Mouse (Mus musculus) heart, embryonic 14.5 days (tissue): Measurements from ENCODE around the gene Disc1. TPM values are rescaled to one million over a fixed set of nuclear protein-coding genes. Genes with fewer than 3 reads are reported as not detected.

Experiments used
- ATAC-seq: fragments of 200-750 bp; cut with Nextera tagmentation; 2 replicates; pipeline ENCODE4 v1.8.0; 2017; ENCODE audit warnings: low read depth, moderate TSS enrichment; ENCODE audit not compliant: insufficient number of reproducible peaks, insufficient read depth, low FRiP score
- H3K27ac ChIP-seq, 2 experiments: fragments of 200-500 bp in 1 of 2; fragments of 300-500 bp in 1 of 2; sonication (generic) in 1 of 2; replicated peaks in 1 of 2; 2 replicates each; pipeline ENCODE4 v1.5.1; 2012 to 2014; ENCODE audit warnings: low read depth in 2 of 2, low read length in 2 of 2, control low read depth in 1 of 2, mild to moderate bottlenecking in 1 of 2, mixed read lengths in 1 of 2; ENCODE audit not compliant: control insufficient read depth in 1 of 2, insufficient read depth in 1 of 2
- H3K27me3 ChIP-seq: fragments of 300-500 bp; sonication (generic); 2 replicates; pipeline ENCODE4 v1.6.1; 2014; ENCODE audit warnings: mild to moderate bottlenecking, low read length, control low read depth; ENCODE audit not compliant: control insufficient read depth, insufficient read depth
- H3K36me3 ChIP-seq: fragments of 300-500 bp; sonication (generic); 2 replicates; pipeline ENCODE4 v1.6.1; 2014; ENCODE audit warnings: mild to moderate bottlenecking, control low read depth, low read length, mixed read lengths; ENCODE audit not compliant: control insufficient read depth, insufficient read depth
- H3K4me1 ChIP-seq, 2 experiments: fragments of 200-500 bp in 1 of 2; fragments of 300-500 bp in 1 of 2; sonication (generic) in 1 of 2; 2 replicates each; pipeline ENCODE4 v1.6.1; 2012 to 2014; ENCODE audit warnings: low read length in 2 of 2, control low read depth in 1 of 2, mixed read lengths in 1 of 2; ENCODE audit not compliant: control insufficient read depth in 2 of 2, insufficient read depth in 2 of 2
- H3K4me2 ChIP-seq: fragments of 300-500 bp; sonication (generic); 2 replicates; pipeline ENCODE4 v1.6.1; 2014; ENCODE audit warnings: mild to moderate bottlenecking, low read length
- H3K4me3 ChIP-seq, 2 experiments: fragments of 200-500 bp in 1 of 2; fragments of 300-500 bp in 1 of 2; sonication (generic) in 1 of 2; 2 replicates each; pipeline ENCODE4 v1.5.1; 2012 to 2014; ENCODE audit warnings: low read length in 2 of 2, mild to moderate bottlenecking in 2 of 2, control low read depth in 1 of 2, low read depth in 1 of 2, moderate library complexity in 1 of 2; ENCODE audit not compliant: control insufficient read depth in 1 of 2, insufficient read depth in 1 of 2
- H3K9ac ChIP-seq: fragments of 300-500 bp; sonication (generic); 2 replicates; pipeline ENCODE4 v1.6.1; 2014; ENCODE audit warnings: mild to moderate bottlenecking, low read length
- H3K9me3 ChIP-seq: fragments of 300-500 bp; sonication (generic); 2 replicates; pipeline ENCODE4 v1.6.1; 2016; ENCODE audit warnings: low read length, control low read depth; ENCODE audit not compliant: control insufficient read depth
- WGBS: fragments of 180-500 bp; shearing (Covaris S2); extraction: QIAGEN DNeasy Blood & Tissue Kit; methylation state at CpG from one replicate; pipeline ENCODE4 v1.1.7; 2014; 5-methylcytosine and 5-hydroxymethylcytosine counted together
- polyA plus RNA-seq: library from polyadenylated mRNA; unstranded; fragments of >200 nt; fragmentation: Nextera tagmentation; extraction: Ambion mirVana; gene quantifications from 2 replicates; pipeline ENCODE4 v1.2.1, GENCODE M21; 2014

Disc1 gene
- polyA plus RNA-seq, 1 experiment from 2014 or later = 4.2 TPM

DNA sequence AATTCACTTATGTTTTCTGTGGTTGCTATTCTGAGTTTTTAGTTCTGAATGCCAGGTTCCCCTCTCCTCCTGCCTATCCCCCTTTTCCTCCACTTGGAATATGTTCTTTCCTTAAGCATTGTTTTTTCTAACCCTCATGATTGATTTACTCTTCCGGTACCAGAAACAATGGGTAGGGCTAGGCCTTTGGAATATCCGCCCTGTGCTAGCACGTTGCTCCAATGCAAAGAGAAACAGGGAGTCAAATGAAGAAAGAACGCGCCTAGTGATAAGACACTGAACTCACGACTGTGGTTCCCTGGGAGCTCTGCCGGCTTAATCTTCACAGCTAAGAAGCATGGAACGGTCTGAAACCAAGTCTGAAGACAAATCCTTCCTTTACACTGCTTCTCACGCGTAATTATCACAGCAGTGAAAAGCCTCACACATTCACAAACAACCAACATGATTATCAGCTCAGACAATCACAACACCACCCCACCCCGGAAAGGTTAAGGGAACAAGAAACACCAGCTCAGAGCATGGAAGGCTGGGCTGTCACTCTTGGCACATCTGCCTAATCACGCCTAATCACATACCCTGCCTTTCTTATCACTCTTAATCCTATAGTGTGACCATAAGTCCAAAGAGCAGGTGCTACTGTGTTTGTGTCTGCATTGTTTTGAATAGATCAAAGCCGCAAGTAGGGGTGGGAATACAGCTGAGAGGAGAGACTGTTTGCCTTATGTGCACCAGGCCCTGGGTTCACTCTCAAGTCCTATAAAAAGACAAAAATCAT is 218.3 kb downstream of the Disc1 start:
- Histone ChIP-seq H3K9me3 (0 out of 2 replicates have a peak, but pooled peaks cover 4% of the 10 kb centered on the region), H3K4me2 (no peak overlapping the region), H3K27ac (peak overlapping the region; percentile 14 to 68; a peak in 3 of 4 replicates), H3K4me1 (peaks cover 27 to 40% of the 10 kb centered on the region in 2 experiments), H3K9ac (no peak overlapping the region), H3K36me3 (no peaks in the 10 kb centered on the region), H3K27me3 (no peaks in the 10 kb centered on the region), H3K4me3 (no peak overlapping the region)
- no peak for ATAC-seq
- 30% methylated on average over 13 of the region's 13 CpGs for WGBS

DNA sequence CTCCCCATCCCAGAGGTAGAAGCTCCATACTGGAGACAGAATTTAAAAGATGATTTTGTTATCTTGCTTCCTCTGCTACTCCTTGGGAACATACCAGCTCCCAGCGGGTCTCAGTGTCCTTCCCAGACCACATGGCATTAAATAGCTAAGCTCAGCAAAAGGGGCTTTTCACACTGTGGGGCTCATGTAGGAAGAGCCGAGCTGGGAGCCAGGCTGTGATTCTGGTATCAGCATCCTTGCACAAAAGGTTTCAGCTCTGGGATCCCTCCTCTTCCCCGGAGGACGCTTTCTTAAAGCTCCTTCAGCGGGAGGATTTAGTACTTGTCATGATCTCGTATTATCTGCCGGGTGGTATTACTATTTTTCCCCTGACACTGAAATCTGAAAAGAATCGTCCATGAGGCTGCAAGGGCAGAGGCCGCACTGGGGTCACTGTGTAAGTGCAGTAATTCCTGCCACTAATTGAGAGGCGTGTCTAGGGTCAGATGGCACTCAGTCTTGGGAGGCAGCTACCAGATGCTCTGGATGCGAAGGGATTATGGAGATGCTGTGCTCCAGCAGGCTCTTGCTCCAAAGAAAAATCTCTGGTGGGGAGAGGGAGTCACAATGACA is 223.2 kb downstream of the Disc1 start:
- Histone ChIP-seq H3K9me3 (0 out of 2 replicates have a peak, but pooled peaks cover 4% of the 10 kb centered on the region), H3K4me3 (no peak overlapping the region), H3K4me1 (peaks cover 8 to 10% of the 10 kb centered on the region in 2 experiments), H3K36me3 (no peaks in the 10 kb centered on the region), H3K9ac (no peak overlapping the region), H3K27me3 (no peaks in the 10 kb centered on the region), H3K4me2 (no peak overlapping the region), H3K27ac (no peak overlapping the region)
- ATAC-seq = no peak
- WGBS = 35% methylated on average over 11 of the region's 11 CpGs

DNA sequence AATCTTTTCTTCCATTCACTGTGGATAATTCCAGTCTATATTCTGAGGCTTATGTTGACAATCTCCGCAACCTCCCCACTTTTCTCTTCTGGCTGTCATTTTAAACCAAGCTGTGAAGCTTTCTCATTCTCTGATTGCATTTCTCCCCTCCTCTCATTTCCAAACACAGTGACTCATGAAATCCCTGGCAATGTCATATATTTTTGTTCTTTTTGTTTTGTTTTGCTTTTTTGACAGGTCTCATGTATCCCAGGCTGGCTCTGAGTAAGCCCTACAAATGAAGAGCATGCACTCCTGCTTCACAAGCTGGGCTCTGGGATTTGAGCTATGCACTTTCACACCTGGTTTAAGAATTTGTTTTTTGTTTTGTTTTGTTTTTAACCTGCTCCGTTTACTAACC is 225.2 kb downstream of the Disc1 start:
- Histone ChIP-seq H3K9ac (no peak overlapping the region), H3K27ac (no peak overlapping the region), H3K4me3 (no peak overlapping the region), H3K27me3 (no peaks in the 10 kb centered on the region), H3K4me1 (peaks cover 12 to 19% of the 10 kb centered on the region in 2 experiments), H3K36me3 (no peaks in the 10 kb centered on the region), H3K4me2 (no peak overlapping the region), H3K9me3 (0 out of 2 replicates have a peak, but pooled peaks cover 4% of the 10 kb centered on the region)
- WGBS = 89% methylated on average over 2 of the region's 2 CpGs
- ATAC-seq = no peak

DNA sequence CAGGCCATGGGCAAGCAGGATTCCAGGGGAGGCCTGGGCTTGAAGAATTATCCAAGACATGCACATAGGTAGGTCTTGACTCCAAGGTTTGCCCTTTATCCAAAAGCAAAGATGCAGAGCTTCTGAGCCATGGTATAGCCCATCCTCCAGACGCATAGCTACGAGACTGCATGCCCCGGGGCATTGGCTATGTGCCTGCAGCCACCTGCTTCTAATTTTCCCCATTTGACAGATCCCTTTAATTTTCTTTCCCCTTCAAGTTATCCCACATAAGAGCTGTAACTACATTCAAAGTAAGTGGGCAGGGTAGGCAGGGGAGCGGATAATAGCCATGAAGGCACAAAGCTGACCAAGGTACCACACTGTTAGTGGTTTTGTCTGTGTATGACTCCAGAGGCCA is 225.9 kb downstream of the Disc1 start:
- 91% methylated on average over 4 of the region's 4 CpGs for WGBS
- no peaks in the 10 kb centered on the region for H3K27me3 ChIP-seq

DNA sequence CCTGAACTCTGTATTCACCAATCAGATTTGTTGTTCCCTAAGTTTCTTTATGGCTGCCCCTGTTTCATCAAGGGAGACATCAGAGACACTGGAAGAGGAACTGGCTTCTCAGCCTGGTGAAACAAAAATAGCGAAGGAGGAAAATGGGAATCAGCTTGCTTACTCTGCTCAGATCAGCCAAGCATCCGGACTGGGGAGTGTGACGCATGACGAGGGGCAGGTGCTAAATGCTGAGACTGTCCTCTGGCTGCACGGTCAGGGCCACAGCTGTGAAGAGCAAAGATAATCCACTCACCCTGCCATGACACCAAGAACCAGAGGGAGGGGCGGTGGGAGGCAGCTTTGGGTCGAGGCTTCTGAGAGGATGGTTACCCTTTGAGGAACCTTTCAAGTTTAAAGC is 228.5 kb downstream of the Disc1 start:
- Histone ChIP-seq H3K4me2 (no peak overlapping the region), H3K4me3 (no peak overlapping the region), H3K27ac (peak overlapping the region; percentile 7 to 48; a peak in 3 of 4 replicates), H3K9ac (peak overlapping the region; percentile 28; the same call in 1 of the 2 replicates), H3K36me3 (no peaks in the 10 kb centered on the region), H3K4me1 (peaks cover 36% of the 10 kb centered on the region in 2 experiments), H3K27me3 (no peaks in the 10 kb centered on the region), H3K9me3 (no peaks in the 10 kb centered on the region)
- WGBS = 9% methylated on average over 7 of the region's 7 CpGs
- ATAC-seq = no peak

More for the DNA sequence above, 225.9 kb downstream of the Disc1 start:
- ATAC-seq = no peak
- no peak overlapping the region for H3K4me2 ChIP-seq
- no peak overlapping the region for H3K4me3 ChIP-seq
- H3K9me3 ChIP-seq = 0 out of 2 replicates have a peak, but pooled peaks cover 3% of the 10 kb centered on the region
- H3K4me1 ChIP-seq = peaks cover 12 to 19% of the 10 kb centered on the region in 2 experiments
- no peak overlapping the region for H3K9ac ChIP-seq
- H3K27ac ChIP-seq = no peak overlapping the region
- H3K36me3 ChIP-seq = no peaks in the 10 kb centered on the region

DNA sequence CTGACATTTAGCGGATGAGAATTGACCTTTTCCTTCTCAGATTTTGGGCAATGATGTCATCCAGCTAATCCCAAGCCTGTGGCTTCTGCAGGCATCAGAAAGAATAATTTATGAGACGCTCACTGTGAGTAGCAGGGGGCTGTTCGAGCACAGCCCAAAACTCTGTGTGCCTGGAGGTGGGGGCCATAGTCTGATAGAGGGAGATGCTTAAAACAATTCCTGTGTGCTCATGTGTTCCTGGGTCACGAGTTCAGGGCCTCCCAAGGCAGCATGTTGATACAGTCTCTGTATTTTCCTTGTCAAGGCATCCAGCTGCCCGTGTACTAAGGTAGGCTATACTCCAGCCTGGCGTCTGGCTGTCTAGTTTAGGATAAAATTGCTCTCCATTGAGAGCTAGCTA is 229.5 kb downstream of the Disc1 start:
- Histone ChIP-seq H3K27ac (no peak overlapping the region; a peak in 1 of 4 replicates), H3K4me2 (no peak overlapping the region), H3K4me1 (peaks cover 43 to 46% of the 10 kb centered on the region in 2 experiments), H3K9ac (no peak overlapping the region), H3K9me3 (no peaks in the 10 kb centered on the region), H3K27me3 (no peaks in the 10 kb centered on the region), H3K4me3 (no peak overlapping the region), H3K36me3 (no peaks in the 10 kb centered on the region)
- 78% methylated on average over 6 of the region's 6 CpGs for WGBS
- ATAC-seq = no peak

DNA sequence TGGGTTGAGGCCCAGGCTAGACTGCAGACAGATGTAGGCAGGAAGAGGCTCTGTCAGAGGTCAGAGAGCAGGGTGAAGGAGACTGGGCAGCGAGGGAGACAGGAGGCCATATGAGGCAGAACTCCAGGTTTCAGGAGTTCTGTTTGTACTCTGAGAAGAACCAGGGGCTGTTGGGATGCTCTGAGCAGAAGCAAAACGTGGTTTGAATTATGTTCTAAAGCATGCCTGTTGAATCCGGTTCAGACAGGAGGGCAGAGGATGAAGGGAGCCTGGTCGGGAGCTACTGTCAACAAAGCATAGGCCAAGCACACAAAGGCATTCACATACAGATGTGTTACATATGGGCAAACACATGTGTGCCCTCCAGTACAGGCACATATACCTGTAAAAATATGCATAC is 230.9 kb downstream of the Disc1 start:
- no peaks in the 10 kb centered on the region for H3K27me3 ChIP-seq
- H3K36me3 ChIP-seq = no peaks in the 10 kb centered on the region
- H3K27ac ChIP-seq = no peak overlapping the region
- H3K4me1 ChIP-seq = peaks cover 47 to 55% of the 10 kb centered on the region in 2 experiments
- H3K9ac ChIP-seq = no peak overlapping the region
- no peaks in the 10 kb centered on the region for H3K9me3 ChIP-seq
- no peak for ATAC-seq
- no peak overlapping the region for H3K4me3 ChIP-seq
- 86% methylated on average over 4 of the region's 4 CpGs for WGBS
- no peak overlapping the region for H3K4me2 ChIP-seq
